Mouse (Mus musculus) forebrain, embryonic 12.5 days (tissue): ENCODE results near the gene Slc29a4. TPM values are rescaled to one million over a fixed set of nuclear protein-coding genes. Genes with fewer than 3 reads are reported as not detected.

Experiments
- ATAC-seq: fragments of 200-750 bp; cut with Nextera tagmentation; 2 replicates; pipeline ENCODE4 v1.8.0; 2017; ENCODE audit warnings: moderate TSS enrichment; ENCODE audit not compliant: low FRiP score
- H3K27ac ChIP-seq: fragments of 300-500 bp; sonication (generic); 2 replicates; pipeline ENCODE4 v1.5.1; 2016; ENCODE audit warnings: mild to moderate bottlenecking
- H3K27me3 ChIP-seq: fragments of 300-500 bp; sonication (generic); 2 replicates; pipeline ENCODE4 v1.6.1; 2016; ENCODE audit warnings: mild to moderate bottlenecking
- H3K36me3 ChIP-seq: fragments of 300-500 bp; sonication (generic); replicated peaks from 2 replicates; pipeline ENCODE4 v1.6.1; 2016; ENCODE audit warnings: mild to moderate bottlenecking
- H3K4me1 ChIP-seq: fragments of 300-500 bp; sonication (generic); 2 replicates; pipeline ENCODE4 v1.6.1; 2016
- H3K4me2 ChIP-seq: fragments of 300-500 bp; sonication (generic); 2 replicates; pipeline ENCODE4 v1.6.1; 2016; ENCODE audit warnings: mild to moderate bottlenecking, moderate library complexity
- H3K4me3 ChIP-seq: fragments of 300-500 bp; sonication (generic); replicated peaks from 2 replicates; pipeline ENCODE4 v1.5.1; 2016; ENCODE audit warnings: mild to moderate bottlenecking
- H3K9ac ChIP-seq: fragments of 300-500 bp; sonication (generic); 2 replicates; pipeline ENCODE4 v1.6.1; 2016; ENCODE audit warnings: mild to moderate bottlenecking
- H3K9me3 ChIP-seq: fragments of 300-500 bp; sonication (generic); 2 replicates; pipeline ENCODE4 v1.6.1; 2016
- WGBS: fragments of 180-500 bp; shearing (Covaris S2); methylation state at CpG from one replicate; pipeline ENCODE4 v1.1.7; 2016; 5-methylcytosine and 5-hydroxymethylcytosine counted together
- polyA plus RNA-seq: library from polyadenylated mRNA; unstranded; fragments of >200 nt; fragmentation: Nextera tagmentation; extraction: Ambion mirVana; gene quantifications from 2 replicates; pipeline ENCODE4 v1.2.1, GENCODE M21; 2016

Slc29a4 gene
- polyA plus RNA-seq, 1 experiment from 2014 or later, result 43.4 TPM

DNA sequence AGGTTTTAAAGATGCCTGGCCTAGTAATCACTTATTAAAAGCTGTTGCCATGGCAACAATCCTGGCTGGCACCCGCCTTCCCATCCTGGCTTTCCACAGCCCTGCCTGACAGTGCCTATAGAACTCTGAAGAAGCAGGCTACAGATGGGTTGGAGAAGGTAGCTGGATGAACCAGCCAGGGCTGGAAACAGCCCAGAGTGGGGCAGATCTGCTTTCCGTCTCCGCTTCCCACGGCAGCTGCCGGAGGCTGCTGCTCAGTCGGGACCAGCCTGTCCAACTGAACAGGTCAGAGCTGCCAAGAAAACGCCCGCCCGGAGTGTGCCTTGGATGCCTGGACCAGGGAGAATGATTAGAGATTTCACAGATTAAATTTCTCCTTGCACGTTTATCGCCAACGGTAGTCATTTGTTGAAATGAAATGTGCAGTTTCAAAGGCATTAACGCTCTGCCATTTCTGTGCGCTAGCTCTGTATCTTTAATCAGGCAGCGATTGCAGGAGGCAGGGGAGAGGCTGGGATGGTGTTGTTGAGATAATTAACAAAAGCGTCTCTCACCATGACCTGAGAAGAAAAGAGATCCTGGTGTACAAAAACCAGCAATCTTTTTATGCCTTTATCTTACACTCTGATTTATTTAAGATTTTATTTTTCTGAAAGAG, 69.1 kb downstream of the Slc29a4 start:
- peak overlapping the region; percentile 73 for H3K27ac ChIP-seq

DNA sequence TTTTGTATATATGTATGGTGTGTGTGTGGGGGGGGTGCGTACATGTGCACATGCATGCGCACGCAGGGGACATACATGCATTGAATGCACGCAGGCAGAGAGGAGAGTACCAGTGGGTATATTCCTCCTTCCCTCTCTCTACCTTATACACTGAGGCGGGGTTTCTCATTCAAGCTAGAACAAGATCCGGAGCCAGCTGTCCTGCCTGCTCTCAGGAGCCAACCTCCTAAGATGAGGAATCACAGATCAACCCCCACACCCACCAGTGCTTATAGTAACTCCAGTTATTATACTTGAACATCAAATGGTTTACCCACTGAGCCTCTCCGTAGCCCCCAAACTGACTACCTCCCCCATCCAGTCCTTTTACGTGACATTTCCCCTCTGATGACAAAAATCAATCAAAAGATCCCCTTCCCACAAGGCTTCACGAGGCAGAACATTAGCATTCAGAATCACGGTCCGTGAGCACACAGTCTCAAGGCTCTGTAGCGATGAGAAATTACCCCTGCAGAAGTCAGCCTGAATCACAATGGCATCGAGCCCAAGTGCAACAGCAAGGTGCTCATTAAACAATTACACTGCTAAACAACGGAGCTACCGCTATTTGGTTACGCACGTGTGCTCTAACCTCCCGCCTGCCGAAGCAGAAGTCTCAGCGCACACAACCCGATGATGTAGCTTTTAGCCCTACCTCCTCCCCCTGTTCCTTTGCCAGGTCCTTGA, 69.9 kb downstream of the Slc29a4 start:
- WGBS, result 75% methylated on average over 21 of the region's 21 CpGs
- peak; percentile 8; the same call in 1 of the 2 replicates for ATAC-seq
- peak overlapping the region; percentile 73 for H3K27ac ChIP-seq
- H3K4me1 ChIP-seq, result 0 out of 2 replicates have a peak, but pooled peaks cover 15% of the 10 kb centered on the region
- no peak overlapping the region for H3K9ac ChIP-seq
- H3K36me3 ChIP-seq, result peaks cover 99% of the 10 kb centered on the region
- H3K9me3 ChIP-seq, result no peaks in the 10 kb centered on the region
- H3K4me2 ChIP-seq, result no peak overlapping the region
- no peak overlapping the region for H3K4me3 ChIP-seq
- no peaks in the 10 kb centered on the region for H3K27me3 ChIP-seq

More for the DNA sequence above, 69.1 kb downstream of the Slc29a4 start:
- Histone ChIP-seq H3K9me3 (no peaks in the 10 kb centered on the region), H3K4me2 (no peak overlapping the region), H3K9ac (no peak overlapping the region), H3K27me3 (no peaks in the 10 kb centered on the region), H3K4me1 (0 out of 2 replicates have a peak, but pooled peaks cover 15% of the 10 kb centered on the region), H3K36me3 (peaks cover 99% of the 10 kb centered on the region), H3K4me3 (no peak overlapping the region)
- 74% methylated on average over 16 of the region's 16 CpGs for WGBS
- ATAC-seq, result peak; percentile 43; the same call in 1 of the 2 replicates

DNA sequence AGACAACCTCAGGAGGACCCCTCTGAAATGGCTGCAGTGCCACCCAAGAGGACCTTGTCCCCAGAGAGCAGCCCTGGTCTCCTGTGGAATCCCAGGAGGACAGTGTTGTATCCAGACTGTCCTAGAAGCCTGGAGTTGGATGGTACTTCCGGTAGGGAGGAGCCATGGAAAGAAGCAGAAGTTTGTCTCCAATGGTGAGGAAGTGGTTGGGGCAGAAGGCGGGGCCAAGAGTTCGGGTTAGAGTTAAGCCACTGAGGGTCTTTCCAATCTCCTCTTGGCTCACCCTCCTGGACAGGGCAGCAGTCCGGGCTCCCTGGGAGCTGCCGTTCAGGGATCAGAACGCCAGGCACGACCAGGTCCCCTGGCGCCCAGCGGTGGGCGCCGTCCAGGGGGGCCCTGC, 72.0 kb downstream of the Slc29a4 start:
- Histone ChIP-seq H3K27me3 (no peaks in the 10 kb centered on the region), H3K36me3 (peaks cover 89% of the 10 kb centered on the region), H3K9ac (no peak overlapping the region), H3K4me3 (no peak overlapping the region), H3K27ac (peak overlapping the region; percentile 25; the same call in 1 of the 2 replicates), H3K4me2 (no peak overlapping the region), H3K4me1 (peaks cover 27% of the 10 kb centered on the region), H3K9me3 (no peaks in the 10 kb centered on the region)
- no peak for ATAC-seq
- WGBS, result 45% methylated on average over 11 of the region's 11 CpGs

DNA sequence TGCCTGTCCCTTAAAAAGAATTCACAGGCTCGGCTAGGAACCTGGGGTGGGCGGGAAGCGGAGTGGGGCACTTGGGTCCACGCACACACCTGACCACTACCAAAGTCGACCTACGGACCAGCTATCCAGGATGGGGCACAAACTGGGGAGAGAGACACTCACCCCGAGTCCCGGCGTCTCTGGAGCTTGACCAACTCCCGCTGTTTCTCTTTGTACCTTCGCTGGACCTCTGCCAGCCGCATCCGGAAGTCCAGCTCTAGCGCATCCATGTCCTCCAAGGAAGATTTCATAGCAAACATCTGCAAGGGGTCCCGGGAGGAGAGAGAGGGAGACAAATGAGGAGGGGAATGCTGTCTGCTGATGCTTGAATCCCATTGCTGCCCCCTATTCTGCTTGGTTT, 72.6 kb downstream of the Slc29a4 start:
- H3K9me3 ChIP-seq, result no peaks in the 10 kb centered on the region
- H3K4me1 ChIP-seq, result peaks cover 33% of the 10 kb centered on the region
- WGBS, result 77% methylated on average over 15 of the region's 15 CpGs
- H3K27ac ChIP-seq, result peak overlapping the region; percentile 10; the same call in 1 of the 2 replicates
- no peak overlapping the region for H3K4me2 ChIP-seq
- H3K36me3 ChIP-seq, result peaks cover 89% of the 10 kb centered on the region
- H3K4me3 ChIP-seq, result no peak overlapping the region
- no peak for ATAC-seq
- no peak overlapping the region for H3K9ac ChIP-seq
- no peaks in the 10 kb centered on the region for H3K27me3 ChIP-seq

DNA sequence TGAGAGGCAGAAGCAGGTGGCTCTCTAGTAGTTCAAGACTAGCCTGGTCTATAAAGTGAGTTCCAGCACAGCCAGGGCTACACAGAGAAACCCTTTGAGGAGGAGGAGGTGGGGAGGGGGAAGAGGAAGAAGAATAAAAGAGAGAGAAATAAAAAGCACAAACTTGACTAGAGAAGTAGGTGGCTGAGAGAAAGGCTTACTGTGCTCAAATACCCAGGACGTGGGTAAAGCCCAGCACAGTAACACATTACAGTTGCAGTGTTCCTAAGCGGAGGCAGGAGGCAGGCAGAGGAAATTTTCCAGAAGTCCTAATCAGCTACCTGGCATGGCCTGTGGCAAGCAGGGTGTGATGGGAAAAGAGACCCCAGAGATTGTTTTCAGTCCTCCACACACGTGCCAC, 74.4 kb downstream of the Slc29a4 start:
- 94% methylated on average over 3 of the region's 3 CpGs for WGBS

DNA sequence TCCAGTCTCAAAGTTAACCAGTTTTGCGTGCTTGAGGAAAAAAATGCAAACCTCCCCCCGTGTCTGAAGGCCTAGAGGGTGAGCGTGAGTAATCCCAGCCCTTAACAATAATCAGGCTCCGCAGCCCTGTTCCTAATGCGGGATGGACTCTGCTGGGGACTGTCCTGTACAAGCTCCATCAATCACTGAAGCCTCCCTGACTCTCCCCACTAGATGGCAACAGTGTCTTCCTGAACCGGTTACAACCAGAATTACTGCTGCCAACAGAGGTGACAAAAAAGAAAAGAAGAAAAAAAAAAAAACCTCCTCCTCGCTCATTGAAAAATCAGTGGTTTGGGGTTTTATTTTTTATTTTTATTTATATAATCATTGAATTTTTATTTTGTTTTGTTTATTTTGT, 75.6 kb downstream of the Slc29a4 start:
- H3K4me3 ChIP-seq, result no peak overlapping the region
- H3K9me3 ChIP-seq, result no peaks in the 10 kb centered on the region
- H3K27ac ChIP-seq, result no peak overlapping the region; the same call in 1 of the 2 replicates
- peaks cover 89% of the 10 kb centered on the region for H3K36me3 ChIP-seq
- H3K4me1 ChIP-seq, result peaks cover 36% of the 10 kb centered on the region
- H3K4me2 ChIP-seq, result no peak overlapping the region
- no peak overlapping the region for H3K9ac ChIP-seq
- ATAC-seq, result peak; percentile 52; the same call in 1 of the 2 replicates
- H3K27me3 ChIP-seq, result no peaks in the 10 kb centered on the region
- WGBS, result 21% methylated on average over 7 of the region's 7 CpGs

More for the DNA sequence above, 74.4 kb downstream of the Slc29a4 start:
- H3K27me3 ChIP-seq, result no peaks in the 10 kb centered on the region
- H3K4me1 ChIP-seq, result peaks cover 43% of the 10 kb centered on the region
- no peaks in the 10 kb centered on the region for H3K9me3 ChIP-seq
- peaks cover 89% of the 10 kb centered on the region for H3K36me3 ChIP-seq
- no peak overlapping the region for H3K9ac ChIP-seq
- no peak overlapping the region for H3K4me3 ChIP-seq
- ATAC-seq, result no peak
- no peak overlapping the region for H3K4me2 ChIP-seq
- H3K27ac ChIP-seq, result 0 out of 2 replicates have a peak overlapping the region, but pooled peaks have one; percentile 19

DNA sequence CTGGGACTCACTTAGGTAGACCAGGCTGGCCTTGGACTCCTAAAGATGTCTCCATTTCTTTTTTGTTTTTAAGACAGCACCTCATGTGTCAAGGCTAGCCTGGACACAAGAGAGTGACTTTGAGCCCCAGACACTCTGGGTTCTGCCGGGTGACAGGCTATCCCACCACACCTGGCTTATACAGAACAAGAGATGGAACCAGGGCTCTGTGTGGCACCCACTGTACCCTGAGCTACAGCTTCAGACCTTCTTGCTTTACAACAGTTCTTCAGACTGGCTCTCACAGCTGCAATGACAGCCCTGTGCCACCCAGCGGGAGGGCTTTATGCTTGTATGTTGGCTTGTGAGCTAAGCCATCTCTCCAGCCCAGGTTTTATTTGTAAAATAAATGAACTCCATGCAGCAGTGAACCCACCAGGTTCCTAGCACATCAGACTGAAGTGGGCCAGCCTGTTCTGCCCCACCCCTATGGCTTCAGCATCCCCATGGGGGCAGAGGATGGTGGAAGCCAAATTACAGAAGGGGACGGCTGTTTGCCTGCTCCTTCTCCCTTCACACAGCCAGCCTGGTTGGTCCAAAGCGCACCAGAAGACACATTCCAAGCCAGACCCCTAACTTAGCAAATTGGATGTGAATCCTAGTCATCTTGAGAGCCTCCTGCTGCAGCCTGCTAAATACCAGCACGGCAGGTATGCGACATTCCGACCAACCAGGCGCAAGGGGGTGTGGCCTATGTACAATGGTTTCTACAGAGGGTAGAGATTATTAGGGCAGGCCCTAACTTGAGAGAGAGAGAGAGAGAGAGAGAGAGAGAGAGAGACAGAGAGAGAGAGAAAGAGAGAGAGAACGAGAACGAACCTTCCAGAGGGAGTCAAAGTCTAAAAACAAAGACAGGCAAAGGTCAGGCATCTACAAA, 76.3 kb downstream of the Slc29a4 start:
- Histone ChIP-seq H3K4me3 (no peak overlapping the region), H3K36me3 (peaks cover 90% of the 10 kb centered on the region), H3K9ac (no peak overlapping the region; the same call in 1 of the 2 replicates), H3K9me3 (no peaks in the 10 kb centered on the region), H3K4me2 (no peak overlapping the region), H3K27me3 (no peaks in the 10 kb centered on the region), H3K27ac (peak overlapping the region; percentile 84), H3K4me1 (peaks cover 36% of the 10 kb centered on the region)
- ATAC-seq, result no peak
- WGBS, result 36% methylated on average over 10 of the region's 10 CpGs

DNA sequence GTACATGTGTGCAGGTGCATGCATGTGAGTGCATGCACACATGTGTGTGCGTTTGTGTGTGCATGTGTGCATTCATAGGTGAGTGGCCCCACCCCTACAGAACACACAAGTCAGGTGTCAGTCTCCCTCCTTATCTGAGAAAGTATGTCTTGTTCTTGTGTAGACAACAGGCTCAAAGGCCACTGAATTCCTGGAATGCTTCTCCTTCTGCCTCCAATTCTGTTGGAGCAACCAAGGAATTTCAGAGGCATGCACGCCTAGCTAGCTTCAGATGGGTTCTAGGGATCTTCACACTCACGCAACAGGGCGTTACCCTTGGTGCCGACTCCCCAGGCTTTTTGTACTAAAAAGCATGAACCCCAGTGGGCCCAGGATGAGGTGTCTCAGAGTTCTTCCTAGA, 77.3 kb downstream of the Slc29a4 start:
- Histone ChIP-seq H3K4me1 (peaks cover 33% of the 10 kb centered on the region), H3K9ac (no peak overlapping the region), H3K27me3 (no peaks in the 10 kb centered on the region), H3K9me3 (no peaks in the 10 kb centered on the region), H3K4me3 (no peak overlapping the region), H3K27ac (peak overlapping the region; percentile 84), H3K4me2 (no peak overlapping the region), H3K36me3 (peaks cover 90% of the 10 kb centered on the region)
- 73% methylated on average over 5 of the region's 5 CpGs for WGBS
- ATAC-seq, result no peak

DNA sequence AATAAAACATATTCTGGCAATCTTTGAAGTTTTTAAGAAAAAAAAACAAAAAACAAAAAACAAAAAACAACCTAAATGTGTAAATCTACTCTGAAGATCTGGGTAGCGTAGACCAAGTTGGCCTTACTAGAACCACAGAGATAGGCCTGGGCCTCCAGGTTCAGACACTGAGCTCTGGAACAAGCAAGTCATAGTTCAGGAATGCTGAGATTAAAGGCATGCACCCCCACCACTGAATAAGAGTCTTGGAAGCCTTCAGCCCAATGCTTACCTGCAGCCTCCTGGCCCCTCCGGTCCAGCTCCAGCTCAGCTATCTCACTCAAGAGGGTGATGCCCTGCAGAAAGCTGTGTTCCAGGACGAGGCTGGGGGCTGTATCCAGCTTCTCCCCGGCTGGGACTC, 78.7 kb downstream of the Slc29a4 start:
- peaks cover 33% of the 10 kb centered on the region for H3K4me1 ChIP-seq
- peaks cover 90% of the 10 kb centered on the region for H3K36me3 ChIP-seq
- H3K9ac ChIP-seq, result no peak overlapping the region
- H3K9me3 ChIP-seq, result no peaks in the 10 kb centered on the region
- 88% methylated on average over 4 of the region's 4 CpGs for WGBS
- H3K4me2 ChIP-seq, result no peak overlapping the region
- H3K27ac ChIP-seq, result no peak overlapping the region
- H3K27me3 ChIP-seq, result no peaks in the 10 kb centered on the region
- no peak for ATAC-seq
- no peak overlapping the region for H3K4me3 ChIP-seq

DNA sequence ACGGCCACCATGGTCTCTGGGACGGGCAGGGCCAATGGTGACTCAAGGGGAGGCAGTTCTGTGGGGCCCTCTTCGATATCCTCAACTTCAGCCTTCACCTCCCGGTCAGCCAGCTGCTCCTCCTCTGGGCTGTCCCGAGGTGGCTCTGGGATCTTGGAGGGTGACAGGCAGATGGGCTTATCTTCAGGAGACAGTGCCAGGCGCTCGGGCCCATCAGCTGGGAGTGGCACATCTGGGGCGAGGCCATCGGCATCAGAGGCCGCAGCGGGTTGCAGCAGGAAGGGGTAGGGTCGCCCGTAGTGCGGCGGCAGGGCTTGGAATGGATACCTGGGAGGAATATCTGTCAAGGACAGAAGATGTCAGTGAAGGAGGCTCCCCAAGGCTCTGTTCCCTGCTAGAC, 79.7 kb downstream of the Slc29a4 start:
- H3K4me3 ChIP-seq, result no peak overlapping the region
- peaks cover 33% of the 10 kb centered on the region for H3K4me1 ChIP-seq
- no peaks in the 10 kb centered on the region for H3K27me3 ChIP-seq
- H3K36me3 ChIP-seq, result peaks cover 89% of the 10 kb centered on the region
- no peaks in the 10 kb centered on the region for H3K9me3 ChIP-seq
- H3K9ac ChIP-seq, result no peak overlapping the region
- H3K4me2 ChIP-seq, result no peak overlapping the region
- WGBS, result 92% methylated on average over 15 of the region's 15 CpGs
- no peak overlapping the region for H3K27ac ChIP-seq
- ATAC-seq, result no peak
